Mouse (Mus musculus) kidney, postnatal 4 days (tissue): ENCODE measurements around the gene Lce3b.
A peak's percentile ranks its signal among the peaks of the same experiment; 100 is the strongest.

Experiments
- DNase-seq, 2 experiments: peaks; one replicate each; pipeline ENCODE4 v3.0.0; 2021; ENCODE audit warnings: mixed read lengths in 2 of 2

The Lce3b gene

DNA sequence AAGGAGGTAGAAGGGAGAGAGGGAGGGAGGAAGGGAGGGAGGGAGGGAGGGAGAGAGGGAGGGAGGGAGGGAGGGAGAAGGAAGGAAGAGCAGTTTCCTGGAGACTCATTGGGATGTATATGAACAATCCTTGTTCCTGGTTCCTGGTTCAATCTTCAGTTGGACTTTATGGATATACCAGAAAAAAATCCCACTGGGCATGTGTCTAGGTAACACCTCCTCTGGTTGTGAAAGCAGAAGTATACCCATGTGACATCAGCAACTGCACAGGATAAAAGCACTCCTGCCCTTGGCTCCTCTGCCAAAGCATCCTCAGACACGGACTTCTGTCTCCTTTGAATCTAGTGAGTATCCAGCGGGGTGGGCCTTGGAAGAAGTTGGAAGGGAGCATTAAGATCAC lies at the start of gene Lce3b:
Lce3b (plus strand) TSS at position 301 of the 400 bp plus-strand sequence.
- no peak for DNase-seq

DNA sequence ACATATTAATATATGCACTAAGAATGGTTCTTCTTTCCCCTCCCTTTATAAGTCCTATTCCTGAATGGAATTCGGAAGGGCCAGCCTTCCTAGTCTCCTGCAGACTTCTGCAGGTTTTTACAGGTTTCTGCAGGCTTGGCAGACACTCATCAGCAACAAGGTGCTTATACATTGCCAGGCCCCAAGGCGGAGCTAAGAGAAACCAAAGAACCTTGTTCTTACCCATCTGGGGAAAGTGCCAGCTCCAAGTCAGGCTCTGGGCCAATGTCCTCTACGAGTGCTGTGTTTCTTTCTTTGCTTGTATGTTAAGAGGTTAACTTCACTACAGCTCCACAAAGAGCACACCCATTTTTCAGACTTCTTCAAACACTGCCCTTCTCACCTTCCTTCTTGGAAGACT lies 38.7 kb upstream of the Lce3b start:
- DNase-seq, result peak in 1 of 2 experiments; percentile 8

DNA sequence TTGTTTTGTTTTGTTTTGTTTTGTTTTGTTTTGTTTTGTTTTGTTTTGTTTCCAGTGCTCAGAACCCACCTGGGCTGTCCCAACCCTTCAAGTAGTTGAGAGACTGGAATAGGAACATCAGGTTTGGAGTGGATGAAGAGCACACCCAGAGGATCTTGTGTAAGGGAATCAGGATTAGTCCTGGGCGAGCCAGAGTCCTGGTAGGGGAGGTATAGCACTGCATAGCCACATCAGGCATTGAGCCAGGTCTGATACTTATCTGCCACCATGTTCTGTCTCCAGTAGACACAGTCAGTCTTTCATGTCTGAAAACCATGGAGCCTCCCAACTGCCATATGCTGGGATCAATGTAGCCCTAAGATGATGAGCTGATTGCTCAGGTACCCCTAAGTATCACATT lies 38.3 kb upstream of the Lce3b start:
- DNase-seq, result no peak

DNA sequence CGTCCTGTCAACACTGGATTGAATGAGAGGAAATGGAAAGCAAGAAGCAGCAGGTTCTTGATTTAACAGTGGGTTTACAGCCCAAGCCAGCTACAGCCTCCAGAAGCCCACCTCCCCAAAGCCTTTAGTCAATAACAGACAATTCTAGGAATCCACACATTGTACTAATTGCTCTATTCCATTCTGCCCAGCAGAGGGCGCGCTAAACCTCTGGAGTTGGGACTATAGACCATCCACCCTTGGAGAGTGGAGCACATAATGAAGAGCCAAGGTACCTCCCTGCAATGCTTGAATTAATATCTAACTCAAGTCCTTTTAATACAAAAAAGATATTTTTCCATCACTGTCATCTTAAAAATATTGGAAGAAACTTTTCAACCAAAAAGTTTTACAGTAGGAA lies 29.8 kb upstream of the Lce3b start:
- peak; percentile 62 to 64 for DNase-seq

DNA sequence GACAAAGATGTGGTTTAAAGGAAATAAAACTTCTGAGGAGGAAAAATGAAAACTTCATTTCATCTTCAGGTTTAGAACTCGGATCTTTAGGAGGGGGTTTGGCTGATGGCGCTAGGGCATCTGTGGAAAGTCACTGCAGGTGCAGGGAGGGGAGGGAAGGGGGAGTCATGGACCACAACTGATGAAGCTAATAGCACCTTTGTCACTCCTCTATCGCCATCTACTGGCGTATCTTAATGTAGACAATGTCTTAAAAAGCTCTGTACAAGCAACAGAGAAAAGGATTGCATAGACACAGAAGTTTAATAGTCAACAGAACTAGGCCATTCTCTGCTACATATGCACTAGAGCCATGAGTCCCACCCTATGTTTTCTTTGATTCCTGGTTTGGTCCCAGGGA lies 29.1 kb upstream of the Lce3b start:
- no peak for DNase-seq

DNA sequence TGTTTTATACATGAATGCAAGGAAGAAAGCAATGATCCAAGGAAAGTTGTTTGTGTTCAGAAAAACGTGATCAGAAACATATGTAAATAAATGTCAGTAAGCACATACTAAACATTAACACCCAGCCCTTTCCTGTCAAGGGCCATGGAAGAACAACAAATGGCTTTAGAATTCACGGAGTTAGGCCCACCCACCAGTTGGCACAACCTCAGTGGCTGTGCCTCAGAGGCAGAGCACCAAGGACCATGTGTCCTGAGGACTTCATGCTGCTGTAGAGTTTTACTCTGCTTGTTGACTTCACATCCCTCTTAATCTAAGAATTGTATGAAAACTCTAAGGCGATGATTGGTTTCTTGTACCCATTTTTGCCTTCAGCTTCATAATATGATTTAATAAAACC lies 27.6 kb upstream of the Lce3b start:
- no peak for DNase-seq

DNA sequence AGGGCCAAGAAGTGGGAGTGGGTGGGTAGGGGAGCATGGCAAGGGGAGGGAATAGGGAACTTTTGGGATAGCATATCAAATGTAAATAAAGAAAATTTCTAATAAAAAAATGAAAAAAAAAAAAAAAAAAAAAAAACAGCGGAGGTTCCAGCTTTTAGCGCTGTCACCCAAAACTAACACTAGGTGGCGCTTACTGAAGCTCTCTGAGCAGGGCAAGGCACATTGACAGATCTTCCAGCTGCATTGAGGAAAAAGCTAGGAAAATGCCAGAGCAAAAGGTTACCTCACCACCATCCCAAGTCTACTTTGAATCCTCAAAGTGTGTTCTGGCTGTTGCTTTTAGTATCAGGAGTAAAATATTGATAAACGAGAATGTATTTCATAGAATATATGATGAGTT lies 25.2 kb upstream of the Lce3b start:
- peak; percentile 44 to 60 for DNase-seq

DNA sequence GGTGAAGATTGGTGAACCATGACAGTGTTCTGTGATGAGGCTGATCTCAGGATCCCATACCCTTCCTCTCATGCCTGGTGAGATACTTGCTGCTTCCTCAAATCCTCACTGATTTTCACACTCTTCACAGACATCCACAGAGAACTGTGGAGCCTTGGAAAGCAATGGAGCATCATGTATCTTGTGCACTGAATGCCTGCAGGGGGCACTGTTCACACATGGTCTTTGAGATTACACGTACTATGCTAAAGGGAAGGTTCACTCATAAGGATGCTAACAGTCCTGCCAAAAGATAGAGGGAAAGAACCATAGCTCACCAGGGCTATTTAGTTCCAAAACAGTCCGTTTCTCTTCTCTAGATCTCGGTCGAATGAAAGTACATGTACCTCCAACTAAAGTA lies 12.4 kb upstream of the Lce3b start:
- DNase-seq, result peak; percentile 53 to 61

DNA sequence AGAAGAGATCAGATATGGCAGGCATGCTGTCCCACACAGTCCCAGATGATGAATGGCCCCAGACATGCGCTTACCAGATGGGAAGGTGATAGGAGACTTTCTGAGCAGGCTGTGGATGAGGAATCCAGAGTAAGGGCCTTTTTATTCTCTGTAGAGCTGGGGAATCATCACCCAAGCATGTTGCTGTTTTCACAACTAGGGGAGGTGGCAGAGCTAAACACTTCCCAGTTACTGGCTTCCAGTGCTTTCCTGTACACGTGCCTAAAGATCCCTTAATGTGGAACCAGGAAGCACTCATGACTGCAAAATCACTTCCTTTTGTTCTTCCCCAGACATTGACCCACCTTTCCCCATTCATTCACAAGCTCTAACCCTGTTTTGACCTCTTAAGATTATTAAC lies 6.6 kb upstream of the Lce3b start, which contains the start of gene Lce3a:
Lce3a (minus strand) TSS at position 101 of the 400 bp plus-strand sequence.
- DNase-seq, result no peak

DNA sequence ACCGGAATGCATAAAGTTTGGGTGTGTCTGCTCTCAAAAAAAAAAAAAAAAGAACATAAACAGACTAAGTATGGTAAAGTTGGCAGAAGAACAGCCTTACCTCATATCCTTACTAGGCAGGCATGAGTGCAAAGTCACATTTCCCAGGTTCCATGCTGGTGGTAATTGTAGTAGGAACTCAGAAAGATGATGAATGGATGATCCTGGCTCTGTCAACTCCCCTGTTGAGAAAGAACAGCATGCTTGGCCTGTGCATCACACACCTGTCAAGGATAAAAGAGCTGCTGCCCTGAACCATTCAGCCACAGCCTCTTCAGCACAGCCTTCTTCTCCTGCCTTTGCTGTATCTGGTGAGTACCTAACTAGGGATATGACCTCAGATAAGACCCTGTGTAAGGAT lies 11.4 kb downstream of the Lce3b start, which contains the start of gene Lce3c:
Lce3c (plus strand) TSS at position 301 of the 400 bp plus-strand sequence.
- no peak for DNase-seq

DNA sequence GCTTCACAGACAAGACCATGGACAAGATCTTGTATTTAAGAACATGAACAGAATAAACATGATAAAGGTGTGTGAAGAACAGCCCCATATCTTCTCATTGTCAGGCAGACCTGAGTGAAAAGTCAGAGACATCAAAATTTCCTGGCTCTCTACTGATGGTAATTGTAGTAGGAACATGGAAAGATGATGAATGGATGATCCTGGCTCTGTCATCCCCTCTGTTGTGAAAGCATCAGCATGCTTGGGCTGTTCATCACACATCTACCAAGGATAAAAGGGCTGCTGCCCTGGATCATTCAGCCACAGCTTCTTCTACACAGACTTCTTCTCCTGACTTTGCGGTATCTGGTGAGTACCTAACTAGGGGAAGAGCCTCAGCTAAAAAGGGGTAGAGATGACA lies 24.3 kb downstream of the Lce3b start, which contains the start of gene Lce3d:
Lce3d (plus strand) TSS at position 301 of the 400 bp plus-strand sequence.
- DNase-seq, result no peak

DNA sequence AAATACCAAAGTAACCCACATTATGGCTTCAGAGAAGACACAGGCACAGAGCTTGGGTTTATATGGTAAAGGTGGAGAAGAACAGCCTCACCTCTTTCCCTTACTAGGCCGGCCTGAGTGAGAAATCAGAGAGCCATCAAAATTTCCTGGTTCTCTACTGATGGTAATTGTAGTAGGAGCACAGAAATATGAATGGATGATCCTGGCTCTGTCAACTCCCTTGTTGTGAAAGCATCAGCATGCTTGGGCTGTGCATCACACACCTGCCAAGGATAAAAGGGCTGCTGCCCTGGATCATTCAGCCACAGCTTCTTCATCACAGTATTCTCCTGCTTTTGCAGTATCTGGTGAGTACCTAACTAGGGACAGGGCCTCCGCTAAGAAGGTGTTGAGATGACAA lies 34.0 kb downstream of the Lce3b start, which contains the start of gene Lce3e:
Lce3e (plus strand) TSS at position 301 of the 400 bp plus-strand sequence.
- no peak for DNase-seq

DNA sequence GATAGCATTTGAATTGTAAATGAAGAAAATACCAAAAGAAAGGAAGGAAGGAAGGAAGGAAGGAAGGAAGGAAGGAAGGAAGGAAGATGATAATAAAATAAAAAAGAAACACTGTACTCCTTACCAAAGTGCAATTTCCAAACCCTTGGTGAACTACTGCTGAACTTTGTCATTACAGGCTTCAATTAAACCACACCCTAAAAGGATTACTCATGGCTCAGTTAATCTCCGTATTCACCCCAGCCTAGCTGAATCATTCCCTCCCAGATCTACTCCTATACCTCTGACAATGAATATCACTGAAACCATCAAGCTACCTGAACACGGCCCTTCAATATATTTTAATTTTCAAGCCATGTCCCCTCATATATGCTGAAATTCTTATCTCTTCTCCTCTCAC lies 45.7 kb downstream of the Lce3b start:
- DNase-seq, result no peak
